Mouse (Mus musculus) lung, postnatal 0 days (tissue): ENCODE results near the gene Hao1.

Experiments
- CTCF ChIP-seq: IDR thresholded peaks from 2 replicates; pipeline ENCODE4 v1.5.1; 2016; ENCODE audit warnings: antibody characterized with exemption, mild to moderate bottlenecking
- EP300 ChIP-seq: IDR thresholded peaks from 2 replicates; pipeline ENCODE4 v1.6.1; 2016; ENCODE audit warnings: antibody characterized with exemption, mild to moderate bottlenecking, control low read depth

DNA sequence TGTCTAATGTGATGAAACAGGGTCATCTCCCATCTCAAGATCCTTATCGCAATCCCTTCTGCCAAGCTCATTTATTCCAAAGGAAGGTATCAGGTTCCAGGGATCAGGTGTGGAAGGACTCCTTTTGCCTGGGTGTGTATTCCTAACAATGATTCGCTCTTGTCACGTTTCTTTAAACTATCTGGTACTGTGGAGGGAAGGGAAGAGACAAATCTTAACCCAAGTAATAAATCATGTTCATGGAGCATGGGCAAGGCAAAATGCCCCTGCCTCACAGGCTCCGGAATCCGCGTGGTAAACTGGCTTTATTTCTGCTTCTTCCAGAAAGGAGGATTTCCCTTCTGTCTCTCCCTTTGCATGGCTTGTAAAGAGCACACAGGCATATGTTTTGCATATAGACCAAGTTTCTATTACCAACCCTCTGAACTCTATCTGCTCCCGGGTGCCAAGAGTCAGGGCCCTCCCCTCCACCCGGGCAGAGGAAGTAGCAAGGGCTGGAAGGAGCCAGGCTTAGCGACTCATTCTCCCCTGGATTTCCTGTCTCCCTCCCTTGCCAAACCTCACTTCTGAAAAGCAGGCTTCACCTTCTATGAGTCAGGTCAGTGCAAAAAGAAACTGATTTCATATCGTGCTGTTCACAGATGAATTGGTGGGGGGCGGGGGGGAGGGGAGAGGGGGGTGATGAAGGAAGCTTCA lies 26.6 kb downstream of the Hao1 start:
- no peak for TF ChIP-seq CTCF
- TF ChIP-seq EP300: no peak
